Mouse (Mus musculus): Measurements from ENCODE around the gene Runx1.

Runx1 gene

DNA sequence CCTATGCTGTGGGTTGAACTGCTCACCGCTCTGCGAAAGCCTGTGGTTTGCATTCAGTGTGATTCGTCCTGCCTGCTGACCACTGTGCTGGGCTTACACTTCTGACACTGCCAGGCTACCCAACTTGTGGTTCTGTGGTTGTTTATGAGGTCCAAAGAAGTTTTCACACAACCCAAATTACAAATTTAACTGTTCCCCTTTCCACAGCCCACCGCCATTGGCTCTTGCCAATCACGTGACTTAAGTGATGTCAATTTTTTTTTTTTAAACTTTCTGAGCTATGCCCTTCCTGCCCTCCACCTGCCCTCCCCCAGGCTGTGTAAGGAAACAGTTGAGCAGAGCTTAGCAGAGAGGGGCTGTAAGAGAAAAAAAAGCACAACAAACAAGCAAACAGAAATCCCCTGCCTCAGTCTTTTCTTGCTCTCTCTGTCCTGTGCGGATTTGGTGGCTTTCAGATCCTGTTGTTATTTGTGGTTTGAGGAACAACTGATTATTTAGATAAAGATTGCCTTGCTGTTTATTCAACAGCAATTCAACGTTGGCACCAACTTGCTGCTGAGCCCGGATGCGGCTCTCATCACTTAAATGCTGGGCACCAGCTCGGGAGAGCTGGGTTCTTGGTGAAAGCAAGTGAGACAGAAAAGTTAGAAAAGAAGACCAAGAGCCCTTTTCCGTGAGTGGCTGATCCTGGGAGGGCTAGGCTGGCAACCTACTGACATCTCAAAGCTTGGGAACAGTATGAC is at the start of gene Runx1:
Runx1 (minus strand) TSS at position 242 of the 743 bp plus-strand sequence.
- DNase-seq (ENCODE audit: low read depth, low spot score), result peak; percentile 59

GRCm38 (mm10) chr16:92874015-92874414 is 48.1 kb upstream of the Runx1 start:
- DNase-seq (ENCODE audit: low read depth, low spot score), result no peak

GRCm38 (mm10) chr16:92871728-92872127 is 45.8 kb upstream of the Runx1 start:
- DNase-seq (ENCODE audit: low read depth, low spot score), result no peak

DNA sequence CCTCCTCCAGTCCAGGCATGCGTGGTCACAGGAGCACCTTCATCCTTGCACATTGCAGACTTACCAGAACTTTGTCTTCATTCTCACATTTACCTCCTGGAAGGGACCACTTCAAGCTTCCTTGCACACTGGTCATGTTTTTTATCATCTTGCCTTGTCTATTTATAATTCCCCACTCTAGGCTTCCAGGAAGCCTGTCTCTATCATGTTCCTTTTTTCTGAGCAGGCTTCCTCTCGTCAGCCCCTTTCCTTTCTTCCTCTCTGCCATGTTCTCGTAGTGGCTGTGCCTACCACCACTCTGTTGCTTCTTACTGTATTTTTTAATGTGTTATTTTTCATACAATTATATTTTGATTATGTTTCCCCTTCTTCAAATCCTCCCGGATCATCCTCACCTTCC is 42.6 kb upstream of the Runx1 start:
- DNase-seq (ENCODE audit: low read depth, low spot score), result no peak

- DNase-seq (ENCODE audit: low read depth, low spot score), result peak; percentile 36
Measured at GRCm38 (mm10) chr16:92867261-92867935, 41.4 kb upstream of the Runx1 start.

DNA sequence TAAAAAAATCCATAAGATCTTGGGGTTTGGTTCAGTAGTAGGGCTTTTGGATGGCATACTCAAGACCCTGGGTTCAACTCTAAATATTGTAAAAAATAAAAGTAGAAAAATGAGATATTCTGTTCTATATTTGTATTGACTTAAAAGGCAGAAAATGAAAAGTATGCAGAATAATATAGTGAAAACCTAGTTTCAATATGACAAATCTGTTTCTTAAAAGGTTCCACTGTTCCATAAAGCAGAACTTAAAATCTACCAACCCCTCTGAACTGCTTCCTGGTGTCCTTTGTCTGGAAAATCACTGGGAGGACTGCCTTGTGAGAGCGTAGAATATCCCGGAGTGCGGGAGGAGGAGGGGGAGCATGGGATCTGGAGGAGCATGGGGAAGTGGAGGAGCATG is 39.4 kb upstream of the Runx1 start:
- no peak for DNase-seq (ENCODE audit: low read depth, low spot score)

DNA sequence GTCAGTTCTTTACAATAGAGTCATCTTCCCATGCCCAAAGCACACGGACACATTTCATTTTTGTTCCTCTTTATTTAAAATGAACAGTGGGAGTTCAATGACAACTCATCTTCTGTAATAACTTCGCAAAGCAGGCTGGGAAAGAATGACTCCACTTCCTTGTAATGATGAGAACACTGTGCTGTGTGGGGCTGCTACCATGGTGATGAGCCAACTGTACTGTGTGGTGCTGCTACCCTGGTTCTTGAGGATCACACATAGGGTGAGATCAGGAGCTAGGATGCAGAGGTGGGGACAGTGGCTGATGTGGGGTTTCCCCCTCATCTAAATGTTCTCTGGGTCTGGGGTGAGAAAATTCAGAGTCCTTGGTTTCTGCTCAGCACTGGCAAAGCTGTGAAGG is 38.2 kb upstream of the Runx1 start:
- DNase-seq (ENCODE audit: low read depth, low spot score), result no peak

DNA sequence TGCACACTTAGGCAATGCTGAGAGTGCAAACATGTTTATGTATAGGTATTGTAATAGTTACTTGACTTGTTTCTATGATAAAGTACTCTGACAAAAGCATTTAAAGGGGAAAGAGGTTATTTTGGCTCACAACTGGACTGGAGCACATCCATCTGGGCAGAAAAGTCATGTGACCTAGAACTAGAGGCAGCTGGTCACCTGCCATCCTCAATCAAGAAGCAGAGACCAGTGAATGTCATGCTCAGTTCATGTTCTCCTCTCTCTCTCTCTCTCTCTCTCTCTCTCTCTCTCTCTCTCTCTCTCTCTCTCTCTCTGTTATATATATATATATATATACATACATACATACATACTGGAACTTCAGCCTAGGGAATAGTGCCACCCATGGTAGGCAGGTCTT is 37.2 kb upstream of the Runx1 start:
- DNase-seq (ENCODE audit: low read depth, low spot score), result no peak

- DNase-seq (ENCODE audit: low read depth, low spot score), result no peak
Measured at GRCm38 (mm10) chr16:92862430-92862829, 36.5 kb upstream of the Runx1 start.

DNA sequence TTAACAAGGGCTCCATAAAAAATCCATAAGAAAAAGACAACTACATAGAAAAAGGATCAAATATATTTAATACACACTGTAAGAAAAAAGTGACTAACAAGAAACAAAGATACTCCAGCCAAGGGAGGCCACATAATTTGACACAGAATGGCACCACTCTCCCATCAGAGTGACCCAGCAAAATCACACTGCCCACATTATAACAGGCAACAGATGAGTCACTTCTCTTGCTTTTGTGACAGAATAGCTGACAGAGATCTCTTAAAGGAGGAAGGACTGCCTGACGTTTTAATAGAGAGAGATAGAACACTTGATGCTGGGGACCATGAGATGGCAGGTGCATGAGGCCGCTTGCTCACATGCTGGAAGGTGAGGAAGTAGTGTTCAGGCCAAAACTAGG is 35.6 kb upstream of the Runx1 start:
- no peak for DNase-seq (ENCODE audit: low read depth, low spot score)

GRCm38 (mm10) chr16:92860649-92861048 is 34.7 kb upstream of the Runx1 start:
- no peak for DNase-seq (ENCODE audit: low read depth, low spot score)

DNA sequence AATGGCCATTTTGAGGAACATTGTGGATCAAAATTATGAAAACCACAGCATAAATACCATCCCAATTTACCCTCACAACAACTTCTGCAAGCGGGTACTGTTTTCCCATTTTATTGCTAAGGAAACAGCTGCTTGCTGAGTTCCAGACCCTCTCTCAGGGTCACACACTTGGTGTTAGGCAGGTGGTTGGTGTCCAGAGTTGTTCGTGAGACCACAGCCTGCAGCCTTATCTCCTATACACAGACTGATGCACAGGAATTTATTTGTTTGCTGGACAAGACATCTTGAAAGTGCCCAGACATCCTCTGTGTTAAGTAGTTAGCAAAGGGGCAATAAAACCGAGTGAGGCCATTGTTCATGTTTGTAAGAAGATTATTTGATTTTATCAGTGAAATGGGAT is 30.8 kb upstream of the Runx1 start:
- no peak for DNase-seq (ENCODE audit: low read depth, low spot score)

GRCm38 (mm10) chr16:92852276-92852675 is 26.3 kb upstream of the Runx1 start:
- no peak for DNase-seq (ENCODE audit: low read depth, low spot score)

GRCm38 (mm10) chr16:92850416-92850815 is 24.5 kb upstream of the Runx1 start:
- no peak for DNase-seq (ENCODE audit: low read depth, low spot score)

- DNase-seq (ENCODE audit: low read depth, low spot score), result no peak
Measured at GRCm38 (mm10) chr16:92847762-92848300, 21.9 kb upstream of the Runx1 start.

DNA sequence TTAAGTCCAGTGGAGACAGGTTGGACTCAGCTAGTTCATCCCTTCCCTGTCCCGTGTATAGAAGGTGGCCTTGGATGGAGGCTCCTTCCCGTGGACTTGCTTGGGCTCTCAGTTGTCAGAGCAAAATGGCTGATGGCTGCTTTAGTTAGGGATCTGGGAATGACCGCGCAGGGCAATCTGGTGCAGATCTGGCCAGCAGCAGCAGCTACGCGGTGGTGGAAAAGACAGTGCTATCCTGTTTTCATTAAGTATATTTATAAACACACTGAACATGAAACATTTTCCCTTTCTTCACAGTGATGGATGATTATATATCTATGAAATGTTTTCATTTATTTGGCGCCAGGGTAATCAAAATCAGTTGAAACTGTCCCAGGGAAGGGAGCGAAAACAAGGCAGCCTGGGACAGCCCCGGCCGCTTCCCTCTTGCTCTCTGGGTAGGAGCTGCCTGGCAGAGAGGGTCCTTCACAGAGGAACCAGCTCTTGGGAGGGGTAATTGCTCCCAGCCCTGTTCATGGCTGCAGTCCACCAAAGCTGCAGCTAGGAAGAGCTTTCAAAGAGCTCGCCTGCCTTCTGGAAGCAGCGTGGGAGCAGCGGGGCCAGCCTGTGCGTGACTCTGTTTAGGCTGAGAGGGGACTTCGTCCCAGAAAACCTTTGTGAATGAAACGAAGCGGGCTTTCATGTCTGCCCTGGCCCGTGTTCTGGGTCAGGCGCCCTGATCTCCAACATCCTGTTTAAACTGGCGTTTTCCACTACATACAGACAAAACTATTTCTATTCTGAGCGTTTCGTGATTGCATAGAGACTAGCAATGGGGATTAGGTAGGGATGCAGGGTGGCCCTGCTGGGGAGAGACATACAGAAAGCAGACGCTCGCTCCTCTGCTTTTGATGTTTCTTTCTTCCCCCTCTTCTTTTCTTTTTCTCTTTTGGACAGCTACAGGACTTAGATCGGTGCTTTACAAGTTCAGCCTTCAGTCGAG is 19.6 kb upstream of the Runx1 start:
- DNase-seq (ENCODE audit: low read depth, low spot score), result no peak

DNA sequence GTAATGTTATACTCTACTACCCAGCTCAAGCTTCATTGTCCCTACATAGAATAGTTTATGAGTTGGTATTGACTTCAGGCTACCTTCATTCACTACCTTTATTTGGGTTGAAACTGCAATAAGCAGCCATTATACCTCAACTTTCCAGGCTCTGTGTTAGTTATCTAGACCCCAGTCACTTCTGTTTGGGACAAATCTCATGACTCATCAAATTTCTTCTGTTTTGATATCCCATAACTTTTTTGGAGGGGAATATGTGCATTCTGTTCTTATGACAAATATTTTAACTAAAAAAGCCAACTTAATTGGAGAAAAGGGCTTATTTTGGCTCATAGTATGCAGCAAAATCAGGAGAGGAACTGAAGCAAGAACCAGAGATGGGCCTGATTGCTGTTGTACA is 12.8 kb upstream of the Runx1 start:
- DNase-seq (ENCODE audit: low read depth, low spot score), result no peak

- DNase-seq (ENCODE audit: low read depth, low spot score), result no peak
Measured at GRCm38 (mm10) chr16:92831341-92831740, 5.4 kb upstream of the Runx1 start.

GRCm38 (mm10) chr16:92830479-92830878 is 4.5 kb upstream of the Runx1 start:
- DNase-seq (ENCODE audit: low read depth, low spot score), result no peak

DNA sequence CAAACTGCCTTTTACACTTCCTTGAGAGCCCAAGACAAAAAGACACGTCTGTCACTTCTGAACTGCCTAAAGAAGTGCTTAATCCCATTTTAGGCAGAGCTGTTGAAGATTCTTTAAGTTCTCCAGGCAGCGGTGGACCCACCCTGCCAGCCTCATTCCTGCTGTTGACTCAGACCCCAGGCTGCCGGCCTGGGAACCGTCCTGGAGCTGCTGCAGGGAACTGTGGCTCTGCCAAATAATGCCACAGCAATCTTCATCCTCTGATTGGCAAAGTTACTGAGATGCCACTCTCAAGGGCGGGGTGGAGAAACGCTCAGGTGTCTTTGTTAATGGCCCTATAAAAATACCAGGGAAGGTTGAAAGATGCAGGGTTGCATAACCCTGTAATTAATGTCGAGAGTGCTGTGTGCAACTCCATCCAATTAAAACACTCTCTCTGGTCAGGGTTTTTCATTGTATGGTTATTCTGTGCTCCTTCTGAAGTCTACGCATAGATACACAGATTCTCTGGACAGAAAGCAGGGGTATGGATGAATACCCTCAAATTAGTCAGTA is 2.4 kb upstream of the Runx1 start:
- no peak for DNase-seq (ENCODE audit: low read depth, low spot score)

DNA sequence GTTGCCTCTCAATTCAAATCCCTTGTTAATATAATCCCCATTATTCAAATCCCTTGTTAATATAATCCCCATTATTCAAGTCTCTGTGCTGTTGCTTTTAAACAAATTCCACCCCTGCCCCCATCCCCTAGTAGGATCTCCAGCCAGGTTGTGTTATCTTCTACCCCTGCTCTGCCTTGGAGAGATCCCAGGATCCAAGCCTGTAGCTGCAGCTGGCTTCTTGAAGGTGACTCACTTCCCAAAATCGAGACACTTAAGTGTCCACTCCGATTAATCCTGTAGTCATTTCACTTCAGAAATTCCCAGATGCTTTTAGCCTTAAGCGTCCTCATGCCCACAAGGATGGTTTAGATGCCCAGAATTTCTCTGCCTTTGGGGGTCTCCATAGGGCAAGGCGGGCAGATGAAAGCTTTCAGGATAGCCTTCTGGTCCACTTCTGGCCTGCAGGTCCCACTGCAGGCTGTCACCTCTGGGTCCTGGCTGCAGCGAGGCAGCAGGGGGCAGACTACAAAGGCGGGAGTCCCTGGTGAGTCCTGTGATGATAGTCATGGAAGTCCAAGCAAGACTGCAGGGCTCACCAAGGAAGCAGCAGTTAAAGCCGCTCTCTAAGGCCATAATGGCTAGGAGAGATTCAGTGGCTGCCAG is 1.8 kb upstream of the Runx1 start:
- DNase-seq (ENCODE audit: low read depth, low spot score), result no peak

Data from skeletal muscle tissue, adult 2 months (tissue).